Mouse (Mus musculus) small intestine, adult 2 months (tissue): ENCODE results near the gene Mapk8ip1.

Experiments used
- CTCF ChIP-seq: fragments of 200-500 bp; IDR thresholded peaks from 2 replicates; pipeline ENCODE4 v1.5.1; 2012; ENCODE audit warnings: low read depth, mild to moderate bottlenecking, control low read depth, inconsistent platforms, low read length, moderate library complexity, mixed read lengths; ENCODE audit not compliant: insufficient replicate concordance, insufficient read length; ENCODE audit errors: extremely low read depth
- POLR2A ChIP-seq: fragments of 200-500 bp; IDR thresholded peaks from 2 replicates; pipeline ENCODE4 v1.6.1; 2012; ENCODE audit warnings: low read depth, mild to moderate bottlenecking, control low read depth, inconsistent platforms, low read length, moderate library complexity

- TF ChIP-seq CTCF (no peak), POLR2A (no peak)
Observed at GRCm38 (mm10) chr2:92425366-92425765, 24.3 kb upstream of the Mapk8ip1 start.
